Mouse (Mus musculus): ENCODE data around the gene Gm42674.
A peak's percentile ranks its signal among the peaks of the same experiment; 100 is the strongest.

Gene Gm42674

GRCm38 (mm10) chr3:90626266-90627021, 24.7 kb downstream of the Gm42674 start:
- no peak for DNase-seq

DNA sequence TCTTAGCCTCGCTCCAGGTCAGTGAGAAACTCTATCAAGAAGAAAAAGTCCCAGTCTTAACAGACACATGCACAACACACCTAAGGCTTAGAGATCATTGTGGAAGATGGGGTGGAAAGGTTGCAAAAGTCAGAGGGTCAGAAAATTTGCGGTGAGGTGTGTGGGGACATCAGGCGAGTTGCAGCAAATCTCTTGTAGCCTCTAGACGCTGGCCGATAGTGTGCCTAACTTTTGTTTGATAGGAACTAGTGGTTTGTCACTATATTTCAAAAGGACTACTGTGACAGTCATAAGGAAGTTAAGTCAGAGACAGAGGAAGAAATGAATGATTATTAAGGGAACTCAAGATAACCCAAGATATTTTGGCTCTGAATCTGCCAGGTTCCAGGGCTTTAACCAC, 25.7 kb downstream of the Gm42674 start:
- no peak for DNase-seq

DNA sequence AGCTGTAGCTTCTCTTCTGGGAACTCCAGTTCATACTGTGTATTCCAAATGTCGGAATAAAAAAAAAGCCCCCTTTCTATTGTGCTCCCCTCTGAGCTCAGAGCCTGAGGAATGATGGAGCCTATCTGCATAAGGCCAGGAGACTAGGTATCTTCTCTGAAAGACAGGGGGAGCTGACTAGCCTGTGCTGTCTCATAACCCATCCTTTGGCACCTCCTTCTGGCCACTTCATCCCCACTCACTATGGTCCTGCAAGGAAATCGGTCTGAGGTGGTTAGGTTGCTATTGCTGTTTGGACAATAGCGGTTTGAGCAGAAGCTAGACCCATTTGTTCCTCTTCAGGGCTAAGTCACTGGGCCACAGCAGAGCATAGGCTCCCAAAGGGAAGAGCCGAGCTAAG, 26.1 kb downstream of the Gm42674 start:
- DNase-seq: no peak

- no peak for DNase-seq
Observed at GRCm38 (mm10) chr3:90629298-90629697, 27.6 kb downstream of the Gm42674 start.

DNA sequence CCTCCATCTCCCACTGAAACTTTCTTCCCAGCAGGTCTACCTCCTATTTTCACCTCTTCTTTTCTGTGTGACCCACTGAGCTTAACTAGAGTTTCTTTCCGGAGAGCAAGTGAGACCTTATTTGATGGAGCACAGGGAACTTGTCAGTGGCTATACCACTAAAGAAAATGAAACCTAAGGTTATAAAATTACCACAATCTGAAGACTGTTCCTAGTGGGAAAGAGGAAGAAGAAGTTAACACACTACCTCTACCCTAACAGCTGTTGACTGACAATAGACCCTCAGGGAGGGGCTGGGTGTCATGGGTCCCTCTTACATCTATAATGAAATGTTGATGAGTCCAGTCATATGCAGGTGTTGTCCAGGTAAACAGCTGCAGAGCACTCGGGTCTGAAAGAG, 30.3 kb downstream of the Gm42674 start:
- no peak for DNase-seq

GRCm38 (mm10) chr3:90638511-90639275, 37.0 kb downstream of the Gm42674 start:
- DNase-seq: no peak

GRCm38 (mm10) chr3:90639511-90640154, 37.9 kb downstream of the Gm42674 start:
- no peak for DNase-seq

DNA sequence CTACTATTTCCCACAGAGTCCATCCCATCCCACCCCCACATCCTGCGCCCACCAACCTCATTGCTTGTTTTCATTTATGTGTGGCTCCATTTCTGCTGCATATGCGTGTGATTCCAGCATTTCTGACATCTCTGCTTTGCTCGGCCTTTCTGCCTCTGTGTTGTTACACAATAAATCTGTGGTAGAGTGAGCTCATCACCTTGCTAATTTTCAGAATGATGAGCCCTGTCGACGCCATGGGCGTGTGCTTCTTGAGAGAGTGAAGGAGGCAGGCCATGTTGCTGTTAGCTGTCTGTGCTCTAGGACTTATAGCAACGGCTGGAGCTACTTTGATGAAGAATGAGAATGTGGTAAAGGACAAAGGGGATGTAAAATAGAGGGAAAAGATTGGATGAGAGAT, 39.3 kb downstream of the Gm42674 start:
- no peak for DNase-seq

- peak; percentile 58 for DNase-seq
Observed at GRCm38 (mm10) chr3:90644220-90644619, 42.5 kb downstream of the Gm42674 start.

GRCm38 (mm10) chr3:90647291-90647690, 45.6 kb downstream of the Gm42674 start:
- DNase-seq: no peak

GRCm38 (mm10) chr3:90648981-90649380, 47.3 kb downstream of the Gm42674 start:
- DNase-seq: no peak

DNA sequence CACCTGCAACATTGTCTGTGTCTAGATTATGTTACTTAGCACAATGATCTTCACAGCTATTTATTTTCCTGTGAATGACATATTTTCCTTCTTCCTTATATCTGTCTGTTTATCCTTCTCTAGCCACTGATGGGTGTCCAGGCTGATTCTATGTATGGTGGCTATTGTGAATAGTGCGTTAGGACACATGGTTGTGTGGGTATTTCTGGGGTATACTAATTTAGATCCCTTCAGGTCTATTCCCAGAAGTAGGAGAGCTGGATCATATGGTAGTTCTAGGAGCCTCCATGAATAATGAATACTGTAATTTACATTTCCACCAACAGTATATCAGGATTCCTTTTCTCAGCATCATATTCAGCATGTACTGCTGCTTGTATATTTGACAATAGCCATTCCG, 48.1 kb downstream of the Gm42674 start:
- no peak for DNase-seq

DNA sequence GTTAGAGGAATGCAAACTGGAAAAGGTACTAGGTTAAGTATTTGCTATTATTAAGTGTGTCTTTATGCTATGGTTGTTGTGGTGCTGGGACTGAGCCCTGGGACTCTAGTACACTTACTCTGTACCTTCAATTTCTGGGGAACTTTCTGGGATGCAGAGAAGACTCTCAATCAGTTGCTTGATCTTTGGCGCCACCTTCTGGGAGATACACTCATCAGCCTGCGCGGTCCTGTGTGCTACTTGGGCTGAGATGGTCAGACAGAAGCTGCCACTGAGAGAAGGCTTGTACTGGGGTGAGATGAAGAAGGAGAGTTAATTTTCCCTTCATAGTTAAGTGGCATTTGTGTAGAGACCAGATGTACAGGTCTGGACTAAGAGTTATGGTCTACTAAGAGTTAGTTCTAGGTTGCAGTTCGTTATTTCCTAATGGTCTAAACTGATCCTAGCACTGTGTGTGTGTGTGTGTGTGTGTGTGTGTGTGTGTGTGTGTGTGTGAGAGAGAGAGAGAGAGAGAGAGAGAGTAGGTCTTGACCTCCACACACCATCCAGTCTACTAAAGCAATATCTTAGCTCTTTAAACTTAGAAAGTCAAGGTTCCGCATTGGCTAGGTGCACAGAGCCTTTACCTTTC, 51.3 kb downstream of the Gm42674 start:
- peak; percentile 84 for DNase-seq

- DNase-seq: no peak
Observed at GRCm38 (mm10) chr3:90653717-90654116, 52.0 kb downstream of the Gm42674 start, which contains the start of gene S100a7a. Gene S100a7a (plus strand): TSS chr3:90654017.
